Mouse (Mus musculus) liver, adult 2 months (tissue): ENCODE results near the gene Vwa7.
"Not testable (repeated sequence)": the region's sequence is repeated elsewhere in the genome, so short reads cannot be mapped to it uniquely, and the experiment has no call there.

Source experiments
- CTCF ChIP-seq: fragments of 200-500 bp; IDR thresholded peaks from 2 replicates; pipeline ENCODE4 v1.5.1; 2011; ENCODE audit warnings: low read depth, low read length, control low read depth
- POLR2A ChIP-seq: fragments of 200-500 bp; IDR thresholded peaks from 2 replicates; pipeline ENCODE4 v1.6.1; 2011; ENCODE audit warnings: low read length, control low read depth; ENCODE audit not compliant: insufficient read depth; ENCODE audit errors: extremely low read depth

- not testable (repeated sequence) for TF ChIP-seq CTCF, POLR2A
These were observed 45.5 kb upstream of the Vwa7 start for GRCm38 (mm10) chr17:34970850-34971249.
